Mouse (Mus musculus): ENCODE results near the gene Mras.

Mras gene

GRCm38 (mm10) chr9:99439064-99439463, 1.9 kb upstream of the Mras start:
- DNase-seq = no peak

GRCm38 (mm10) chr9:99437781-99438565, 792 bp upstream of the Mras start:
- DNase-seq = no peak

- DNase-seq = peak; percentile 87
These were observed 775 bp downstream of the Mras start for GRCm38 (mm10) chr9:99436182-99437030.

GRCm38 (mm10) chr9:99435619-99436181, 1.5 kb downstream of the Mras start:
- peak; percentile 67 for DNase-seq

GRCm38 (mm10) chr9:99434892-99435618, 2.1 kb downstream of the Mras start:
- peak; percentile 32 for DNase-seq

GRCm38 (mm10) chr9:99432478-99432877, 4.7 kb downstream of the Mras start:
- DNase-seq = no peak

- no peak for DNase-seq
These were observed 5.2 kb downstream of the Mras start for GRCm38 (mm10) chr9:99431963-99432362.

- no peak for DNase-seq
These were observed 5.8 kb downstream of the Mras start for GRCm38 (mm10) chr9:99431346-99431745.

- no peak for DNase-seq
These were observed 6.4 kb downstream of the Mras start for GRCm38 (mm10) chr9:99430806-99431205.

GRCm38 (mm10) chr9:99429845-99430244, 7.3 kb downstream of the Mras start:
- DNase-seq = no peak

- no peak for DNase-seq
These were observed 8.4 kb downstream of the Mras start for GRCm38 (mm10) chr9:99428601-99429331.

GRCm38 (mm10) chr9:99425262-99425661, 11.9 kb downstream of the Mras start:
- no peak for DNase-seq

GRCm38 (mm10) chr9:99424574-99424863, 12.7 kb downstream of the Mras start:
- DNase-seq = no peak

- no peak for DNase-seq
These were observed 13.2 kb downstream of the Mras start for GRCm38 (mm10) chr9:99423692-99424573.

- DNase-seq = no peak
These were observed 15.3 kb downstream of the Mras start for GRCm38 (mm10) chr9:99421914-99422313.

- DNase-seq = no peak
These were observed 17.1 kb downstream of the Mras start for GRCm38 (mm10) chr9:99419951-99420701.

GRCm38 (mm10) chr9:99418377-99418776, 18.8 kb downstream of the Mras start:
- no peak for DNase-seq

GRCm38 (mm10) chr9:99417288-99417846, 19.8 kb downstream of the Mras start:
- peak; percentile 50 for DNase-seq

- DNase-seq = no peak
These were observed 20.4 kb downstream of the Mras start for GRCm38 (mm10) chr9:99416809-99417208.

- DNase-seq = no peak
These were observed 25.4 kb downstream of the Mras start for GRCm38 (mm10) chr9:99411785-99412184.
